Mouse (Mus musculus) Patski (cell line): ENCODE results near the gene Trmt5. TPM values are rescaled to one million over a fixed set of nuclear protein-coding genes. Genes with fewer than 3 reads are reported as not detected.

Source experiments
- ATAC-seq: fragments of 100-300 bp; one replicate; pipeline ENCODE4 v1.8.0; 2021
- CTCF ChIA-PET: fragments of 350-600 bp; sonication (Branson Sonifier 250); formaldehyde crosslinking; loops from one replicate; lab custom pipeline; 2022; ENCODE audit warnings: inconsistent platforms; lab: Charles Lee
- POLR2A ChIA-PET: fragments of 350-600 bp; sonication (Branson Sonifier 250); formaldehyde crosslinking; loops from one replicate; lab custom pipeline; 2022; ENCODE audit warnings: antibody characterized with exemption, inconsistent platforms; lab: Charles Lee
- DNase-seq: peaks from one replicate; pipeline ENCODE4 v3.0.0-alpha.2; 2011; ENCODE audit warnings: low read depth, low spot score
- H3K27me3 ChIP-seq: fragments of 371-371 bp; one replicate; pipeline ENCODE4 v1.5.1; 2021
- CTCF ChIP-seq: fragments of 100-300 bp; IDR thresholded peaks from one replicate; pipeline ENCODE4 v1.5.1; 2021
- in situ Hi-C: fragments of 300-500 bp; cut with MboI; formaldehyde crosslinking; loops from 3 replicates; pipeline ENCODE4 v1.11.1; 2018; ENCODE audit warnings: low pct_unique_long_range_greater_than_20kb, mixed read lengths
- polyA plus RNA-seq: library from polyadenylated mRNA; unstranded; gene quantifications from one replicate; pipeline ENCODE4 v1.2.3, GENCODE M21; 2021

Trmt5 gene
- polyA plus RNA-seq, 1 experiment from 2014 or later: 19.1 TPM

DNA sequence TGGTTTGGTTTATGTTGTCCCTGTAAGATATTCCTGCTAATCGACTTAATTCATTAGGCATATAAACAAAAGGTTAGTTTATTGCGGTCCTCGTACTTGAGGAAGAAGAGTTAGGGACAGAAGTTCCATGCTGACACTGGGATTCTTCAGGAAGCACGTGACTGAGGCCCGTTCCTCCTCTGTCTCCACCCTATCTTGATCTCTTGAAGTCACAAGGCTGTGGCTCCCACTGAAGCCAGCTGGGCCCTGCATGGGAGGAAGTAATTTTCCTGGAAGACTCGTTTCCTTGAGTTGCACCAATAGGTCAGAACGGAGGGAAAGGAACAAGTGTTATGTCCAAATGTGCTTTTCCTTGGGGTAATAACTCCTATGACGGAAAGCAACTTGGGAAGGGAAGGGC is 1.1 kb upstream of the Trmt5 start:
- DNase-seq (no peak), ATAC-seq (no peak)
- in situ Hi-C loops: loop anchor here (5.0 to 10.0 kb wide), 2 partner anchors 230 to 243 kb away; no protein-coding TSS in a partner anchor
- CTCF ChIA-PET: interaction anchor here (2.1 kb wide), 1 partner anchor 56 kb away, joined by 4 read pairs; no protein-coding TSS in a partner anchor
- H3K27me3 ChIP-seq: no peaks in the 10 kb centered on the region
- POLR2A ChIA-PET: no interaction called here
- TF ChIP-seq CTCF: no peak

GRCm38 (mm10) chr12:73274921-73275320 is 11.6 kb downstream of the Trmt5 start:
- no peak for DNase-seq
- TF ChIP-seq CTCF: no peak

GRCm38 (mm10) chr12:73269933-73270332 is 16.6 kb downstream of the Trmt5 start:
- in situ Hi-C loops: no loop called here
- ChIA-PET CTCF (no interaction called here), POLR2A (no interaction called here)
- H3K27me3 ChIP-seq: no peaks in the 10 kb centered on the region
- no peak for DNase-seq
- no peak for ATAC-seq
- no peak for TF ChIP-seq CTCF

More at GRCm38 (mm10) chr12:73274921-73275320, 11.6 kb downstream of the Trmt5 start:
- ChIA-PET POLR2A (no interaction called here), CTCF (interaction anchor here (1.5 kb wide), 1 partner anchor 15 kb away, joined by 4 read pairs; no protein-coding TSS in a partner anchor)
- ATAC-seq: no peak
- no peaks in the 10 kb centered on the region for H3K27me3 ChIP-seq
- in situ Hi-C loops: no loop called here

GRCm38 (mm10) chr12:73269531-73269930 is 17.0 kb downstream of the Trmt5 start:
- no peak for DNase-seq
- ATAC-seq: no peak
- ChIA-PET CTCF (no interaction called here), POLR2A (no interaction called here)
- H3K27me3 ChIP-seq: no peaks in the 10 kb centered on the region
- in situ Hi-C loops: no loop called here
- no peak for TF ChIP-seq CTCF

DNA sequence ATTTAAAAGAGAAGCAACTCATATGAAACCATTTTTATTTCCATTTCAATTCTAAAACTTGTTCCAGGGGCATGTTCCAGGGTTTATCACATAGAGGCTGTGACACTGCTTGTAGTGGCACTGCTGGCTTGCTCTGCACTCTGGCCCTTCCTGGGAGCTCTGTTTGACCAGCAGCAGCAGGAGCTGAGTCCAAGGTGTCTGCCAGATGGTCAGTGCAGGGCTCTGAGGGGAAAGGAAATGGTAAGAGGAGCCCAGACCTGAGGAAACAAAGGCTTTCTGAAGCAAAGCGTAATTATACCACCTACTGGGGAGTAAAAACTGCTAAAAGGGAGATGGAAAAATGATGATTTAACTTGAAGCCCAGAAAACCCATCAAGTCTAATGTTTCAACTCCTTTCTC is 18.0 kb downstream of the Trmt5 start:
- H3K27me3 ChIP-seq: no peaks in the 10 kb centered on the region
- TF ChIP-seq CTCF: no peak
- in situ Hi-C loops: no loop called here
- POLR2A ChIA-PET: no interaction called here
- ATAC-seq (no peak), DNase-seq (no peak)
- CTCF ChIA-PET: no interaction called here

GRCm38 (mm10) chr12:73266597-73266996 is 19.9 kb downstream of the Trmt5 start:
- ChIA-PET POLR2A (no interaction called here), CTCF (no interaction called here)
- TF ChIP-seq CTCF: no peak
- H3K27me3 ChIP-seq: no peaks in the 10 kb centered on the region
- in situ Hi-C loops: no loop called here
- DNase-seq (no peak), ATAC-seq (no peak)

GRCm38 (mm10) chr12:73265381-73265978 is 21.0 kb downstream of the Trmt5 start:
- POLR2A ChIA-PET: no interaction called here
- no peak for TF ChIP-seq CTCF
- in situ Hi-C loops: no loop called here

DNA sequence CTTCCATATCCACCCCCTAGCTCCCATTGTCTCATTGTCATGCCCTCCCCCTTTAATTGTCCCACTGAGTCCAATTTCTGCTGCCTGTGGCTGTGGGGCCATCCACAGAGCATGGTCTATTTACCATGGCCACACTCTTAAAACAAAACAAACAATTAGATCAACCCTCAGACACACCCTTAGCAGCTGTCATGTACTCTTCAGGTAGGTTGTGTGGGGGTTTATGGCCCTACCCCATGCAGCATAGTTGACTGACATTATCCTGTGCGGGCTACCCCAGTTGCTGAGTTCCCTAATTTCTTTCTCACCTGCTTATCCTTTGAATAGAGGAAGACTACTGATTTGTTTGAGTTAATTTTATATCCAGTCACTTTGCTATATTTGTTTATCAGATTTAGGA is 26.2 kb downstream of the Trmt5 start:
- no peaks in the 10 kb centered on the region for H3K27me3 ChIP-seq
- no peak for DNase-seq
- ChIA-PET POLR2A (no interaction called here), CTCF (interaction anchor here (1.1 kb wide), 1 partner anchor 13 kb away, joined by 3 read pairs; no protein-coding TSS in a partner anchor)
- no peak for TF ChIP-seq CTCF
- in situ Hi-C loops: no loop called here
- ATAC-seq: no peak

More at GRCm38 (mm10) chr12:73265381-73265978, 21.0 kb downstream of the Trmt5 start:
- no peak for DNase-seq
- CTCF ChIA-PET: no interaction called here
- no peaks in the 10 kb centered on the region for H3K27me3 ChIP-seq
- no peak for ATAC-seq

DNA sequence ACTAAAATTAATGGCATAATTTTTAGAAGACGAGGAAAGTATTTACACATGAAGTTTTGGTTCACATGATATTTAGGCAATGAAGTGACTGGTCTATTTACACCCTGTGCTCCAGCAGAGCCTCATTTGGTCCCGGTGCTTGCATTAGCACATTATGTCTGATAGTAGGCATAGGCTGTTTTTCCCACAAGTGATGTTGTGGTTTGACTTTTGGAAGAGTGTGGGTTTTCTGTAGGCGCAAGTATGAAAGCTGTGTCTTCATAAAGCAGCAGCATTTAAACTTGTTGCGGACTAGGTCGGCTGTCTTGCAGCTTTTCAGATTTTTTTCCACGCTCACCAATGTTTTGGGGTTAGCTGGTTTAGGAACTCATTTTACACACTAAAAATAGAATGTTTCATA is 27.2 kb downstream of the Trmt5 start:
- ChIA-PET CTCF (interaction anchor here (1.0 kb wide), 1 partner anchor 16 kb away, joined by 4 read pairs; no protein-coding TSS in a partner anchor), POLR2A (no interaction called here)
- DNase-seq (no peak), ATAC-seq (no peak)
- in situ Hi-C loops: no loop called here
- TF ChIP-seq CTCF: no peak
- H3K27me3 ChIP-seq: no peaks in the 10 kb centered on the region

DNA sequence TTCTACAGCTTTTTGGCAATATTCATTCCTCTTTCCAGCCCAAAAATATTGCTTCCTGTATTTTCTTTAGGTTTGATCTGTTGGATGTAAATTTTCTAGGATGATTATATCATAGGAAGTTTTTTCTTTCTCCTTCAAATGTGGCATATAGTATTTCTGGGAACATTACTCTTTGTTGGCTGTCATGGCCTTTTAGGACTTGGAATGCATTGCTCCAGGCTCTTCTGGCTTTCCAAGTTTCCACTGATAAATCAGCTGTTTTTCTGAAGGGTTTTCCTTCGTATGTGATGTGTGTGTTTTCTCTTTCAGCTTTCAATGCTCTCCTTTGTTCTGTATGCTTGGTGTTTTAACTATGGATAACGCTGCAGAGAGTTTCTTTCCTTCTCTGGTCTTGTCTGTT is 31.5 kb downstream of the Trmt5 start:
- ChIA-PET POLR2A (interaction anchor here (1.0 kb wide), 1 partner anchor 18 kb away, joined by 3 read pairs; no protein-coding TSS in a partner anchor), CTCF (interaction anchor here (1.2 kb wide), 1 partner anchor 12 kb away, joined by 3 read pairs; no protein-coding TSS in a partner anchor)
- in situ Hi-C loops: no loop called here
- no peak for DNase-seq
- no peaks in the 10 kb centered on the region for H3K27me3 ChIP-seq
- no peak for TF ChIP-seq CTCF
- no peak for ATAC-seq

DNA sequence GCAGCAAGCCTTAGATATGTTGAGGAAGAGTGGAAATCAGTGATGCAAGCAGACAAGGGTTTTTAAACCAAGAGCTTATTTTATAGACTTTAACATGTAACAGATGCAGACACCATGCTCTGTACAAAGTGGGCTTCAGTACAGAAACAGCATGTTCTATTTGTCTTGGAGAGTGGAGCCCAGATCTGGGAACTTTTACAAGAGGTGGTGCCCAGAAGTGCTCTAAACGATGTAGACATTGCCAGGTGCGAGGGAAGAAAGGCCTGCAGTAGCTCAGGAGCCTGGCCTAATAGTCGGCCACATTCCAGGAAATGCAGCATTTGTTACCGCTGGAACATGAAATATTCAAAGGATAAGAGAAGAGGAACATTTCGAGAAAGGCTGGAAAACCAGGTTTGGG is 40.8 kb downstream of the Trmt5 start:
- ChIA-PET POLR2A (no interaction called here), CTCF (no interaction called here)
- ATAC-seq (no peak), DNase-seq (no peak)
- no peaks in the 10 kb centered on the region for H3K27me3 ChIP-seq
- in situ Hi-C loops: no loop called here
- TF ChIP-seq CTCF: no peak
